Mouse (Mus musculus) megakaryocyte, embryonic 14.5 days (primary cell): ENCODE measurements around the gene Msln.

Experiments
- FLI1 ChIP-seq: IDR thresholded peaks from 2 replicates; pipeline ENCODE4 v1.6.1; 2012; ENCODE audit warnings: low read length, inconsistent platforms, mixed read lengths
- GATA1 ChIP-seq: IDR thresholded peaks from 3 replicates; pipeline ENCODE4 v1.6.1; 2012; ENCODE audit warnings: mixed read lengths, low read length, inconsistent platforms, borderline replicate concordance

- TF ChIP-seq GATA1: no peak
- no peak for TF ChIP-seq FLI1
Measured at GRCm38 (mm10) chr17:25748238-25748637, 5.9 kb downstream of the Msln start.
